Mouse (Mus musculus): Measurements from ENCODE around the gene Ide. TPM values are rescaled to one million over a fixed set of nuclear protein-coding genes. Genes with fewer than 3 reads are reported as not detected.

Ide gene
- polyA plus RNA-seq, 1 experiment from 2014 or later: 16.5 TPM

DNA sequence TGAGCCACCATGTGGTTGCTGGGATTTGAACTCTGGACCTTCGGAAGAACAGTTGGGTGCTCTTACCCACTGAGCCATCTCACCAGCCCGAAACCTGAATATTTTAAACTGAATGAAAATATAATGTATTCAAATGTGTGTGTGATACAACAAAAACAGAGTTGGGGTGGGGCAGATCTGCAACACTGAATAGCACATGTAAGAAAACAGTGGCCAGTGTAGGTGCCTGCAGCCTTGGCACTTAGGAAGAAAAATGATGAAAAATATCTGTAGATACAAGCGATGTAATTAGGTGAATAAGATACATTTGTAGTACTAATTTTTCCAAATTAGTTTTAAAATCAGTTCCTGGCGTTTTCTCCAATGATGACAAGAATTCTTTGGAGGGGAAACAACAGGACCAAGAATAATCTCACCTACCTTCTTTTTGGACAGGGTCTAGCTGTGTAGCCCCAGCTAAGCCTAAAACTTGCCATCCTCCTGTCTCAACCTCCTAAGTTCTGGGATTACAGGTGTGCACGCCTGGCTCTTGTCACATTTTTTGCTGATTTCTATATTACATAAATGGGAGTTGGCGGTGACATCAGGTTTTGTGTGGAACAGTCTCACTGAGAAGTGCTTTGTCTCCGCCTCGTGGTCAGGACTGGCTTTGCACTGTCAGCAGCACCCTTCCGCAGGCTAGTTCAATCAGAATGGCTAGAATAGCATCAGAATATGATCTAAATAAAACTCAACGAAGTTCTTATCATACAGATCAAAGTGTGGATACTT is 72.1 kb downstream of the Ide start:
- H3K27ac ChIP-seq (ENCODE audit: low read depth): no peak overlapping the region
- no peak for TF ChIP-seq EP300 (IDR thresholded peaks at IDR 0.05; ENCODE audit: low read depth)
- peak; percentile 99 for TF ChIP-seq CTCF (IDR thresholded peaks at IDR 0.05; ENCODE audit: low read depth)
- 31% methylated on average over 10 of the region's 10 CpGs for WGBS (ENCODE audit: insufficient replicate concordance)
- no peaks in the 10 kb centered on the region for H3K4me1 ChIP-seq (ENCODE audit: insufficient read depth)
- H3K4me3 ChIP-seq (ENCODE audit: low read depth, low read length): no peak overlapping the region
- H3K9me3 ChIP-seq (ENCODE audit: low read length): no peaks in the 10 kb centered on the region
- H3K36me3 ChIP-seq (replicated peaks; ENCODE audit: insufficient read depth, low read length): peaks cover 13% of the 10 kb centered on the region
- no peak overlapping the region for H3K9ac ChIP-seq (replicated peaks)
- ATAC-seq (peak; percentile 19; the same call in 1 of the 2 replicates), DNase-seq (peak; percentile 91)
- no peak overlapping the region for H3K4me2 ChIP-seq (ENCODE audit: low read depth, low read length)
- no peaks in the 10 kb centered on the region for H3K27me3 ChIP-seq (ENCODE audit: insufficient read depth, low read length)

DNA sequence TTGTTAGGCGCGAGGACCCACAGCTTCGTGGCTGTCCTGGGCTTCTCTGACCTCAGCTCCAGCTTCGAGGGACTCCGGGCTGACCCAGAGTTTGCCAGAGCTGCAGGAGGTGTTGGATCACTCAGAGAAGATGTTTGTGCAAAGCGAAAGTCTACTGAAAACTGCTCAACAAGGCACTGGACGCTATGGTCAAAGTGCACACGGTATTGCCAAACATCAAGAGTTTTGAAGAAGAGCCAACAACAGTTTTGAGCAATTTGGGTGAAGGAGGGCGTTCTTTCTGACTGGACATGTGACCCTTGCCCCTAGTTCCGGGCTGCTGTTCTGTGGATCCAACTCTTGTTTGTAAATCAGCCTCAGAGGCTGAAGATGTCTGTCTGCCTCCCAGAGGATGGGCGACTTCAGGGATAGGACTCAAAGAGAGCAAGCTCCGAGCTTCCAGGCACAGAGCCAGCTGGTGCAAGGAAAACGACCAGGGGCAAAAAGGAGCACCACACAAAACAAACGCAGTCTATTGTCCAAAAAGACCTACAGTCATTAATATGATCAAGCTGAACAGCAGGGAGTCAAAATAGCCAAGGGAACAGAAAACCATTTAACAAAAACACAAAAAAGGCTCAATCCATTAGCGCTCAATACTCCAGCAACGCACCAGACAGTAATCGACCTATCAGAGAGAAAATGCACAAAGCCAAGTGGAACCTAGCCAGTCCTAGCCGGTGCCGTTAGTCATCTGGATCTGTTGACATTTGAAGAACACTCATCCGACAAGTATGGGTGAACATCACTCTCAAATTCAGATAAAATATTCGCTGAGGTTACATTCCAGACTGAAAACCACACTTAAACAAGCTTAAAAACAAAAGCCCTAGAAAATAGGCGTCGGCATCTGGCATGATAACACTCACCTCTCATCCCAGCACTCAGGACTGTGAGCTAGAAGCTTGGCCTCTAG is 73.4 kb downstream of the Ide start:
- Histone ChIP-seq H3K9me3 (ENCODE audit: low read length) (no peaks in the 10 kb centered on the region), H3K27me3 (ENCODE audit: insufficient read depth, low read length) (no peaks in the 10 kb centered on the region), H3K4me3 (ENCODE audit: low read depth, low read length) (peak overlapping the region; percentile 41), H3K36me3 (replicated peaks; ENCODE audit: insufficient read depth, low read length) (peaks cover 8% of the 10 kb centered on the region), H3K4me1 (ENCODE audit: insufficient read depth) (no peaks in the 10 kb centered on the region), H3K9ac (replicated peaks) (peak overlapping the region; percentile 61), H3K4me2 (ENCODE audit: low read depth, low read length) (peak overlapping the region; percentile 51), H3K27ac (ENCODE audit: low read depth) (peak overlapping the region; percentile 93)
- TF ChIP-seq CTCF (IDR thresholded peaks at IDR 0.05; ENCODE audit: low read depth): no peak
- peak; percentile 63 for TF ChIP-seq EP300 (IDR thresholded peaks at IDR 0.05; ENCODE audit: low read depth)
- DNase-seq: peak; percentile 66
- ATAC-seq: peak; percentile 85
- 53% methylated on average over 23 of the region's 23 CpGs for WGBS (ENCODE audit: insufficient replicate concordance)

DNA sequence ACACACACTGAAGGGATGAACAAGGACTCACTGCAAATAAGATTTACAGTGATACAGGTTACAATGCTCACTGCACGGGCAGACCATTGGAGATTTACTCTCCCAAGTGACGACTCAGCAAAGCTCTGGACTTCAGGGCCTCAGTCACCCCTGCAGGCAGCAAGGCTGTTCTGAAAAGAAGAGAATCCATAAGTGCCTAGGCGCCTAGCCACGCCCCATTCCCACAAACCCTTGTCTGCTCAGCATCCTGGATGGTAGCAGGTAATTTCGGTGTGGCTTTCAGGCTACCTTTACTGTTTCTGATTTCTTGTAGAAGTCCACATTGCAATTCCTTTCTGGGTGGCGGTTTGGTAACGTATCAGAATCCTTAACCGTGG is 74.1 kb downstream of the Ide start:
- DNase-seq (peak; percentile 21), ATAC-seq (peak; percentile 7; the same call in 1 of the 2 replicates)
- H3K4me3 ChIP-seq (ENCODE audit: low read depth, low read length): peak overlapping the region; percentile 41
- H3K4me2 ChIP-seq (ENCODE audit: low read depth, low read length): peak overlapping the region; percentile 51
- peaks cover 2% of the 10 kb centered on the region; the same call in 1 of the 2 replicates for H3K36me3 ChIP-seq (replicated peaks; ENCODE audit: insufficient read depth, low read length)
- H3K9ac ChIP-seq (replicated peaks): peak overlapping the region; percentile 61
- TF ChIP-seq CTCF (IDR thresholded peaks at IDR 0.05; ENCODE audit: low read depth): no peak
- TF ChIP-seq EP300 (IDR thresholded peaks at IDR 0.05; ENCODE audit: low read depth): no peak
- H3K9me3 ChIP-seq (ENCODE audit: low read length): no peaks in the 10 kb centered on the region
- WGBS (ENCODE audit: insufficient replicate concordance): 49% methylated on average over 8 of the region's 8 CpGs
- H3K27me3 ChIP-seq (ENCODE audit: insufficient read depth, low read length): no peaks in the 10 kb centered on the region
- no peaks in the 10 kb centered on the region for H3K4me1 ChIP-seq (ENCODE audit: insufficient read depth)
- peak overlapping the region; percentile 93 for H3K27ac ChIP-seq (ENCODE audit: low read depth)

DNA sequence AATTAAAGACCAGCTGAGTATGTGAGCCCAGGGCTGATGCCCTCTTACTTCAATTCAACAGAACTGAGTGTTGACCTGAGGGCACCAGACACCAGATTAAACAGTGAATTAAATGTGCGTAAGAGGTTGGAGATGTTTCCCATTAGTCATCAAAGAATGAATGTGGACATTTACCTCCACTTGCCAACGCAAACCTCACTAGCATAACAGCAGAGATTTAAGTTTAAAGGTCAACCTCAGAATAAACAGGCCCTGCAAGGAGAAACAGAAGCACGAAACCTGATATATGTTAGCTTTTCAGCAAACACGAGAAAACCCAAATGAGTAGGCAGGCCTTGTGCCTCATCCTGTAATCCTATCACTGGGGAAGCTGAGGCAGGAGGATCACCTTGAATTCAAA is 75.3 kb downstream of the Ide start:
- TF ChIP-seq EP300 (IDR thresholded peaks at IDR 0.05; ENCODE audit: low read depth) (peak; percentile 62; the same call in 1 of the 2 replicates), CTCF (IDR thresholded peaks at IDR 0.05; ENCODE audit: low read depth) (no peak)
- ATAC-seq (peak; percentile 53), DNase-seq (no peak)
- Histone ChIP-seq H3K27ac (ENCODE audit: low read depth) (peak overlapping the region; percentile 75), H3K9ac (replicated peaks) (no peak overlapping the region), H3K27me3 (ENCODE audit: insufficient read depth, low read length) (no peaks in the 10 kb centered on the region), H3K4me1 (ENCODE audit: insufficient read depth) (no peaks in the 10 kb centered on the region), H3K4me2 (ENCODE audit: low read depth, low read length) (peak overlapping the region; percentile 35; the same call in 1 of the 2 replicates), H3K9me3 (ENCODE audit: low read length) (no peaks in the 10 kb centered on the region), H3K4me3 (ENCODE audit: low read depth, low read length) (no peak overlapping the region), H3K36me3 (replicated peaks; ENCODE audit: insufficient read depth, low read length) (no peaks in the 10 kb centered on the region)
- 67% methylated on average over 4 of the region's 4 CpGs for WGBS (ENCODE audit: insufficient replicate concordance)

DNA sequence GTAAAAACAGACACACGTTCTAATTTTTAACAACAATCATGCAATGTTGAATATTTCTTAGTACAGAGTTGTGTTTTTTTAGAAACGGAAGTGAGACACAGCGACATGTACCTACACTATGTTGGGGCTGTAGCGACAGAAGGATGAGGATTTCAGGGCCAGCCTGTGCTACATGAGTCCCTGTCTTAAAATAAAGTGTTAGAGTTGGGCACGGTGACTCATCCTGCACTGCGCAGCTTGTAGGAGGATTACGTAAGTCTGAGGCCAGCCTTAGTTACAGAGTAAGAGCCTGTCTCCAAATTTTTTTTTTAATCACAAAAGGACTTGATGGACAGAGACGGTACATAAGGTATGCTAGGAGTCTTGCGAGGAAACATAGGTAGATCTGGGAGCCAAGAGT is 82.3 kb downstream of the Ide start:
- Histone ChIP-seq H3K4me3 (ENCODE audit: low read depth, low read length) (no peak overlapping the region), H3K27me3 (ENCODE audit: insufficient read depth, low read length) (no peaks in the 10 kb centered on the region), H3K36me3 (replicated peaks; ENCODE audit: insufficient read depth, low read length) (no peaks in the 10 kb centered on the region), H3K4me2 (ENCODE audit: low read depth, low read length) (no peak overlapping the region), H3K4me1 (ENCODE audit: insufficient read depth) (no peaks in the 10 kb centered on the region), H3K27ac (ENCODE audit: low read depth) (no peak overlapping the region), H3K9me3 (ENCODE audit: low read length) (no peaks in the 10 kb centered on the region), H3K9ac (replicated peaks) (no peak overlapping the region)
- ATAC-seq (no peak), DNase-seq (no peak)
- TF ChIP-seq EP300 (IDR thresholded peaks at IDR 0.05; ENCODE audit: low read depth) (no peak), CTCF (IDR thresholded peaks at IDR 0.05; ENCODE audit: low read depth) (no peak)
- whole genome bisulfite sequencing (ENCODE audit: insufficient replicate concordance): 73% methylated on average over 9 of the region's 9 CpGs

DNA sequence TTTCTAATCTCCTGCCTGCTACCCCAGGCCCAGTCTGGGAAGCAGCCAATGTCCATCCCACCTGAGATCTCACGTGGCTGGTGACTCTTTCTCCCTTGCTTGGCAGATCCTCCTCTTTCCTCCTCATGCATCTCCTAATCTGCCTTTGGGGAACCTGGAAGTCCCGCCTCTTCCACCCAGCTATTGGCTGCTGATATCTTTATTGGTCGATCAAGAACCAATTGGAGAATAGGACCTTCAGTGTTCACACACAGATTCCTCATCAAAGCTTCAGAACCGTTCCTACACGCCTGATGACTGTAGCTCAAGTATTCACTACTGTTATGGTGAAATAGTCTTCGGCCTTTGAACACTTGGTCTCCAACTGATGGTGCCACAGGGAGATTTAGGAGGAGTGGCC is 85.5 kb downstream of the Ide start:
- no peak for DNase-seq
- no peak for TF ChIP-seq CTCF (IDR thresholded peaks at IDR 0.05; ENCODE audit: low read depth)
- TF ChIP-seq EP300 (IDR thresholded peaks at IDR 0.05; ENCODE audit: low read depth): no peak
- Histone ChIP-seq H3K36me3 (replicated peaks; ENCODE audit: insufficient read depth, low read length) (no peaks in the 10 kb centered on the region), H3K4me1 (ENCODE audit: insufficient read depth) (no peaks in the 10 kb centered on the region), H3K4me2 (ENCODE audit: low read depth, low read length) (no peak overlapping the region), H3K9me3 (ENCODE audit: low read length) (no peaks in the 10 kb centered on the region), H3K27me3 (ENCODE audit: insufficient read depth, low read length) (no peaks in the 10 kb centered on the region), H3K9ac (replicated peaks) (no peak overlapping the region), H3K27ac (ENCODE audit: low read depth) (no peak overlapping the region), H3K4me3 (ENCODE audit: low read depth, low read length) (no peak overlapping the region)
- ATAC-seq: no peak
- WGBS (ENCODE audit: insufficient replicate concordance): 68% methylated on average over 6 of the region's 6 CpGs

All from liver, postnatal 0 days (tissue).